Mouse (Mus musculus) cerebellum, adult 2 months (tissue): ENCODE data around the gene Ethe1. TPM values are rescaled to one million over a fixed set of nuclear protein-coding genes. Genes with fewer than 3 reads are reported as not detected.
A peak's percentile ranks its signal among the peaks of the same experiment; 100 is the strongest.

ENCODE experiments used
- DNase-seq, 2 experiments: peaks; one replicate each; pipeline ENCODE4 v3.0.0; 2021
- H3K27ac ChIP-seq: fragments of 200-500 bp; 2 replicates; pipeline ENCODE4 v1.5.1; 2012; ENCODE audit warnings: low read length, control low read depth, inconsistent platforms; ENCODE audit not compliant: insufficient read depth
- H3K27me3 ChIP-seq: fragments of 200-500 bp; 2 replicates; pipeline ENCODE4 v1.6.1; 2012; ENCODE audit warnings: inconsistent platforms, mild to moderate bottlenecking, low read length, moderate library complexity; ENCODE audit not compliant: control insufficient read depth, insufficient read depth
- H3K4me1 ChIP-seq: fragments of 200-500 bp; 2 replicates; pipeline ENCODE4 v1.6.1; 2011; ENCODE audit warnings: low read length; ENCODE audit not compliant: control insufficient read depth, insufficient read depth
- H3K4me3 ChIP-seq: fragments of 200-500 bp; replicated peaks from 2 replicates; pipeline ENCODE3; 2011; ENCODE audit warnings: mild to moderate bottlenecking, low read depth, low read length, control low read depth; ENCODE audit not compliant: insufficient read depth
- CTCF ChIP-seq: fragments of 200-500 bp; IDR thresholded peaks from 2 replicates; pipeline ENCODE4 v1.5.1; 2011; ENCODE audit warnings: low read depth, mild to moderate bottlenecking, control low read depth, low read length, moderate library complexity, borderline replicate concordance; ENCODE audit not compliant: insufficient read depth
- POLR2A ChIP-seq: fragments of 200-500 bp; IDR thresholded peaks from 2 replicates; pipeline ENCODE4 v1.6.1; 2011; ENCODE audit warnings: low read length, control low read depth, borderline replicate concordance; ENCODE audit not compliant: insufficient read depth
- WGBS: fragments of 180-500 bp; shearing (Covaris S2); methylation state at CpG from one replicate; pipeline ENCODE4 v1.1.7; 2018; 5-methylcytosine and 5-hydroxymethylcytosine counted together
- polyA plus RNA-seq: library from polyadenylated mRNA; depleted of rRNA; stranded (reverse); fragments of >200 nt; gene quantifications from 2 replicates; pipeline ENCODE4 v1.2.3, GENCODE M21; 2012; rRNA removed

Ethe1 gene
- polyA plus RNA-seq, 1 experiment, result 28.0 TPM

GRCm38 (mm10) chr7:24640450-24640849 is 53.1 kb downstream of the Ethe1 start:
- no peak for DNase-seq
- no peaks in the 10 kb centered on the region for H3K4me1 ChIP-seq
- TF ChIP-seq CTCF (no peak), POLR2A (no peak)
- H3K27ac ChIP-seq, result no peak overlapping the region
- peaks cover 1% of the 10 kb centered on the region for H3K27me3 ChIP-seq
- 51% methylated on average over 13 of the region's 13 CpGs for WGBS
- no peak overlapping the region for H3K4me3 ChIP-seq

GRCm38 (mm10) chr7:24642491-24642890 is 55.1 kb downstream of the Ethe1 start:
- TF ChIP-seq CTCF (peak; percentile 53), POLR2A (no peak)
- no peak overlapping the region for H3K4me3 ChIP-seq
- 11% methylated on average over 9 of the region's 9 CpGs for WGBS

GRCm38 (mm10) chr7:24644492-24644891 is 57.1 kb downstream of the Ethe1 start:
- no peaks in the 10 kb centered on the region for H3K4me1 ChIP-seq
- DNase-seq, result no peak
- no peak for TF ChIP-seq CTCF
- TF ChIP-seq POLR2A, result no peak
- H3K4me3 ChIP-seq, result no peak overlapping the region
- WGBS, result 90% methylated on average over 6 of the region's 6 CpGs
- peaks cover 1% of the 10 kb centered on the region; the same call in 1 of the 2 replicates for H3K27me3 ChIP-seq
- no peak overlapping the region for H3K27ac ChIP-seq

More at GRCm38 (mm10) chr7:24642491-24642890, 55.1 kb downstream of the Ethe1 start:
- H3K4me1 ChIP-seq, result no peaks in the 10 kb centered on the region
- DNase-seq, result peak; percentile 9 to 26
- H3K27me3 ChIP-seq, result peaks cover 1% of the 10 kb centered on the region
- no peak overlapping the region for H3K27ac ChIP-seq

GRCm38 (mm10) chr7:24644996-24645395 is 57.7 kb downstream of the Ethe1 start:
- H3K27ac ChIP-seq, result no peak overlapping the region
- DNase-seq, result no peak
- H3K4me3 ChIP-seq, result no peak overlapping the region
- TF ChIP-seq POLR2A (no peak), CTCF (no peak)
- WGBS, result 75% methylated on average over 7 of the region's 7 CpGs
- peaks cover 1% of the 10 kb centered on the region; the same call in 1 of the 2 replicates for H3K27me3 ChIP-seq
- no peaks in the 10 kb centered on the region for H3K4me1 ChIP-seq

GRCm38 (mm10) chr7:24646486-24646885 is 59.1 kb downstream of the Ethe1 start:
- WGBS, result 60% methylated on average over 7 of the region's 7 CpGs
- DNase-seq, result no peak
- Histone ChIP-seq H3K4me1 (no peaks in the 10 kb centered on the region), H3K27ac (no peak overlapping the region), H3K27me3 (no peaks in the 10 kb centered on the region), H3K4me3 (no peak overlapping the region)
- TF ChIP-seq CTCF, result no peak

- H3K4me3 ChIP-seq, result no peak overlapping the region
- peak; percentile 29 to 48 for DNase-seq
- H3K27ac ChIP-seq, result no peak overlapping the region
- 21% methylated on average over 7 of the region's 7 CpGs for WGBS
- no peak for TF ChIP-seq POLR2A
- peak; percentile 79 for TF ChIP-seq CTCF
- H3K4me1 ChIP-seq, result no peaks in the 10 kb centered on the region
- H3K27me3 ChIP-seq, result no peaks in the 10 kb centered on the region
These were observed 66.3 kb downstream of the Ethe1 start for GRCm38 (mm10) chr7:24653681-24654080.

Other genes with a start within 250 kb of the Ethe1 start
- not detected in 2 replicates for gene Lypd5, start 238.3 kb upstream of the Ethe1 start, polyA plus RNA-seq
- gene Kcnn4, start 217.3 kb upstream of the Ethe1 start, polyA plus RNA-seq, result 0.49 and 0.59 TPM in 2 replicates
- 89.3 and 95.5 TPM in 2 replicates for gene Smg9, start 187.9 kb upstream of the Ethe1 start, polyA plus RNA-seq
- gene Irgc1, start 135.2 kb upstream of the Ethe1 start, polyA plus RNA-seq, result not detected in 2 replicates
- 0.79 and 0.97 TPM in 2 replicates for gene Plaur, start 125.1 kb upstream of the Ethe1 start, polyA plus RNA-seq
- gene Cadm4, start 105.5 kb upstream of the Ethe1 start, polyA plus RNA-seq, result 285 and 312 TPM in 2 replicates
- 68.5 and 68.6 TPM in 2 replicates for gene Zfp428, start 80.5 kb upstream of the Ethe1 start, polyA plus RNA-seq
- not detected in 2 replicates for gene AC161166.1, start 75.1 kb upstream of the Ethe1 start, polyA plus RNA-seq
- 37.0 and 38.3 TPM in 2 replicates for gene Irgq, start 56.9 kb upstream of the Ethe1 start, polyA plus RNA-seq
- not detected in 2 replicates for gene Pinlyp, start 41.4 kb upstream of the Ethe1 start, polyA plus RNA-seq
- gene Xrcc1, start 41.3 kb upstream of the Ethe1 start, polyA plus RNA-seq, result 46.2 and 51.3 TPM in 2 replicates
- gene Zfp575, start 98 bp downstream of the Ethe1 start, polyA plus RNA-seq, result 1.4 TPM in 2 replicates
- 0.18 TPM in 1 of 2 replicates, not detected in the other for gene Phldb3, start 23.2 kb downstream of the Ethe1 start, polyA plus RNA-seq
- gene Lypd3, start 49.0 kb downstream of the Ethe1 start, polyA plus RNA-seq, result 0.08 TPM in 1 of 2 replicates, not detected in the other
- gene Tex101, start 89.1 kb downstream of the Ethe1 start, polyA plus RNA-seq, result not detected in 2 replicates
- gene BC049730, start 121.7 kb downstream of the Ethe1 start, polyA plus RNA-seq, result not detected in 2 replicates
- gene Gm4763, start 139.4 kb downstream of the Ethe1 start, polyA plus RNA-seq, result not detected in 2 replicates
- gene Cd177, start 172.8 kb downstream of the Ethe1 start, polyA plus RNA-seq, result 0.11 and 0.17 TPM in 2 replicates
- 0.29 and 0.30 TPM in 2 replicates for gene Ceacam10, start 189.7 kb downstream of the Ethe1 start, polyA plus RNA-seq